Mouse (Mus musculus) mouse trophoblast stem cell (cell line): ENCODE results near the gene Kbtbd8.

Source experiments
- in situ Hi-C, 2 experiments: fragments of 300-500 bp; cut with MseI, MboI; formaldehyde crosslinking; loops; 2 replicates in 1 of 2; 3 replicates in 1 of 2; pipeline ENCODE4 v1.15.1; 2025

Gene Kbtbd8

DNA sequence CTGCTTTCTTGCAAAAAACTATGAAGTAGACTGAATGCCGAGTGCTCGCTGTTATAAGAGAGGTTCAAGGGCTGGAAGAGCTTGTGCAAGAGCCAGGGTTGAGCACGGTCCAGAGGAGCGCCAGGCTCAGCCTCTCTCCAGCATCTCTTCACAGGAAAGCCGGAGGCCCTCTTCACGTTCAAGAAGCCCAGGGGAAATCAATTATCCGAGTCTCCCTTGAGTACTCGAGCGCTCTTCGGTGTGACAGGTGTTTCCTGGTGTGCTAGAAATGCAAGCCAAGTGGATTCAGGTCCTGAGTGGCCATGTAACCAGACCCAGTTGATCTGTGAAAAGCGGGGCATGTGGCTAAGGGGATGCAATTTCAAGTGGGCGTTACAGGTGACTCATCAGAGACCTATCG is at the start of gene Kbtbd8:
Gene Kbtbd8 (plus strand): TSS at position 295 of the 400 bp plus-strand sequence.
- in situ Hi-C loops, result no loop called here

DNA sequence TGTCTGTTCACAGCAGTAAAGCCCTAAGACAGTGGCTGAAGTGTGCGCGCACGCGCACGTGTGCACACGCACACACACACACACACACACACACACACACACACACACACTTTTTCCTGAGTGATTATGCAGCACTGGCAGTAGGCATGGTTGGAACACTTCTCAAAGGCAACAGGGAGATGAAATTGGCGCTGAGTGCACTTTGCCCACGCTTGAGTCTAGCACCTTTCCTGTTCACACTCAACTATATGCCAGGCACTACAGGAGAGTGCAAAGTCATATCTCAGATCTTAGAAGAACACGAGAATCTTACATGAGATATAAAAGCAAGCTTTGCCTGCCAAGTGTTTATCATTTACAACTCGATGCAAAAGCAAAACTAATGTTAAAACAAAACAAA is 47.3 kb upstream of the Kbtbd8 start:
- in situ Hi-C loops, result loop anchor here in 1 of 2 experiments (25.0 kb wide), 1 partner anchor 1943 kb away; no protein-coding TSS in a partner anchor

DNA sequence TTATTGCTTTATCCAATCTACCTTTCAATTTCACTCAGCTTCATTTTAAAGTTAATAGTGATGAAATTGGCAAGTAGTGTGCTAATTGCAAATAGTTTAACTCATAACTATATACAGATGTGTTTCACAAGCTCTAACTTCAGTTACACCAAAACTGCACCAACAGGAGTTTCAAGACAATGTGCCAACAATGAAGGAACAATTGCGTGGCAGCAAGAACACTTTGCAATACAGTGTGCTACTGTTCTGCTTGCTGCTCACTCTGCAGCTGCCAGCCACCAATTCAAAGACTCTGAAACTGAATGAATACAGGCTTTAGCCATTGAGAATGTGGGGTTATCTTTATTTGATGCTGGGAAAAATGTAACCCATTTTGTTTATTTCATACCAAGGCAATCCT is 31.8 kb upstream of the Kbtbd8 start:
- in situ Hi-C loops, result no loop called here

DNA sequence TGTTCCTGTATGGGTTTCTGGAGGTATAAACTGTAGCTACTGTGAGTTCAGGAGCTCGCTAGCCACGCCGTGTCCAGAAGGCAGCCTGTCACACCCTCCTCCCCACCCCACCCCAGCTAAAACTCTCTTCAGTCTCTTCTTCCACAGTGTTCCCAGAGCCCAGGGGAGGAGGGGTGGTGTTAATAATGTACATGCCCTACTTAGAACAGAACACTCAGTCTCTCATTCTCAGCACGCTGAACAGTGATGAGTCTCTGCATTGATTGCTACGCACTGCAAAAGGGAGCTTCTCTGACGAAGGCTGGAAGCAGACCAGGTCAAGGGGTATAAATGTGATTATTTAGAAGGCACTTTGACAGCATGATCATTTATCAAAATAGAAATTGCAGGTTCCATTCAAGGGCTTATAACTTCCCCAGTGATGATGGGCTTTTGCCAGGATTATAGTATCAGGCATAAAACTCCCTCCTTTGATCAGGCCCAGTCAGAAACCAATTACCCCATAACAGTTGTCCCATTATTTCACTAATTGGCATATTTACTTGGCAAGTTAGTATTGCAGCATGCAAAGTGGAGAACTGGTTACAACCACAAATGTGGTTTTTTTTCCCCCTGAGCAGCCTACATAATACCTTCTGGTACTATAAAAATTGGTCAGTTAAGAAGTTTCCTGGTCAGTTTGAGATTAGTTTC is 29.7 kb upstream of the Kbtbd8 start:
- in situ Hi-C loops, result no loop called here

DNA sequence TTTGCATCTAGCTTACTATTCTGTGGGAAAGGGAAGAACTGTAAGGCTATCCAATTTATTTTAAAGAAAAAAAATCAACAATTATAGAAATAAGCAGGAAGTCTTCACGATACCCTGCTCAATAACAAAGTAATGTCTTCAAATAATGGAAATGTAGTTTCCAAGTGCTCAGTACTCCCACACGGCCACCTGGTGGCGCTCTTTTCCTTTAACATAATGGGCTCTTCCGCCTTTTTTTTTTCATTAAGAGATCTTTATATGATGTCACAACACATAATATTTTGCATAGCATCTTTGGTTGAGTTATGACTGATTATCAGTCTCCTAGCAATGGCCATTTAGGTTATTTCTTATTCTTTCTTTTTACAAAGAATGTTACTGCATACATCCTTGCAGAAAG is 29.0 kb upstream of the Kbtbd8 start:
- in situ Hi-C loops, result no loop called here

DNA sequence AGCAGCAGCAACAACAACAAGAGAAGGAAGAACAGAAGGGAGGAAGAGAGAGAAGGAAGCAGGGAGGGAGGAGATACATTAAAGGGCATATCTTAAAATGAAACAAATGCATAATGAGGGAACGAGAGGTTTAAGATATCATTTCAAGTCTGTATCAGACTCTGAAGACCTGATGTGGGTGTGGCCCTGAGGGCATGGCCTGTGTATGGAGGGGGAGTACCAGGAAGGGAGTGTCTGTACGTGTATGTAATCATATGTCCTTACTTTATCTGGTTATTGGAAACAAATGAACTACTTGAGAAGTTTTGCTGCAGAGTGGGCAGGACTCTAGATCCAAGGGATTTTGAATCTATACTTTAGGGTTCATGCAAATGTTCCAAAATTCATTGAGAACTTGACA is 22.3 kb upstream of the Kbtbd8 start:
- in situ Hi-C loops, result no loop called here

DNA sequence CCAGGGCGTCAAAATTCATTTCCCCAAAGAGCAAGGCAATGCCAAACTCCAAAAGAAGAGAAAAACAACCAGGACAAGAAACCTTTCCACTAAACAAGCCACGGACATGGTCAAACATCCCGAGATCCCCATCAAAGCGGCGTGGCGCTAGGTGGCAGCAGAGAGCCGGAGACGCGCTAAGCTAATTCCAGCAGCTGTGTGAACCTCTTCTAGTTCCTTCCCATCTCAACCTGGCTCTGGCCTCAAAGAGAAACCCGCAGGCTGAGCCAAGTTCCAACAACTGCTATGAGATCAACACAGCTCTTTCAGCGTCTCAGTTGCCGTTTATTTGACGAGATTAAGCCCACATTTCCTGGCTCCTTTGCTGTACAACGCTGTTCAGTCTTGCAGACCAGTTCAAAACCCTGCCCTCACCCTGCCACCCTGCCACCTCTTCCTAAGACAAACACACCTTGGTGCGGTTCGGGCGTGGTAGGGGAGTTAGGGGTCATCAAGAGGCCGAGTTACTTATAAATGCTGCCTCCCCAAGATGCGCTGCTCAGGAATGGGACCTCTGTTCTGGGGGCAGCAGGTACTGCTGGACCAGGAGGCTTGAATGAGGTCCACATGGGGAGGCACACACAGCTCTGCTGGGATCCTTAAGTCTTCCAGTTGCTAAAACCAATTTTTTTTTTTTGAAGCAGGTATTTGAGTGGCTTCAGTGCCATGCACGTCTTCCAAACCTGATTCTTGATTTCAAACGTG is 18.5 kb upstream of the Kbtbd8 start:
- in situ Hi-C loops, result no loop called here

DNA sequence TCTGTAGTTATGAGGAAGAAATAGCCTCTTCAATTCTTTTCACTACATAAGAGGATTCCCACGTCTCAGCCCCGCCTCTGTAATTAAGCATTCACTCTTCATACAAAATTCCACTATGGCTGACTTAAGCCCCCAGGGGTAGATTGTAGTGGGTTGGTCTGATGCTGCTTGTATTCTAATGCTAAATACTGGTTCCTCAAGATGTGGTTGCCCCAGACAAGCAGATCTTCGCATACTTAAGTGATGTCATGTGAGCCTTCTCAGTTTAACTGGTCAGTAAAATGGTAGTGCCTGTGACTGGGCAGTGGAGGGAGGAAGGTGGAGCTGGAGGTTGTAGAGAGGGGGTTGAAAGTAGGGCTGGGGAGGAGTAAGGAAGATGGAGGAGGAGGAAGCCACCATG is 13.3 kb upstream of the Kbtbd8 start:
- in situ Hi-C loops, result no loop called here

DNA sequence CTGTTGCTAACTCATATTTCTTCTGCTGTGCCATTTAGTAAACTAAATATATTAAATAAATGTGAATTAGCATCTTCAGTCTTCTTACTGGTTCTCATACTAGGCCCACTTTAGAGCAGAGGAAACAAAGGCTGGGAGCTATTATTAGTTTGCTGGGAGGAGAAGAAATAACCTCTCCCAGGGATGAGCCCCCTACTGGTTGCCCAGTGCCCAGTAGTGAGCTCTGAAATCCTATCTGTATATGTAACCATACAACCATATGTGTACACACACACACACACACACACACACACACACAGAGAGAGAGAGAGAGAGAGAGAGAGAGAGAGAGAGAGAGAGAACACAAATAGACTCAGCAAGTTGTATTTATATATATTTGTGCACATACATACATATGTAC is 8.6 kb upstream of the Kbtbd8 start:
- in situ Hi-C loops, result no loop called here

DNA sequence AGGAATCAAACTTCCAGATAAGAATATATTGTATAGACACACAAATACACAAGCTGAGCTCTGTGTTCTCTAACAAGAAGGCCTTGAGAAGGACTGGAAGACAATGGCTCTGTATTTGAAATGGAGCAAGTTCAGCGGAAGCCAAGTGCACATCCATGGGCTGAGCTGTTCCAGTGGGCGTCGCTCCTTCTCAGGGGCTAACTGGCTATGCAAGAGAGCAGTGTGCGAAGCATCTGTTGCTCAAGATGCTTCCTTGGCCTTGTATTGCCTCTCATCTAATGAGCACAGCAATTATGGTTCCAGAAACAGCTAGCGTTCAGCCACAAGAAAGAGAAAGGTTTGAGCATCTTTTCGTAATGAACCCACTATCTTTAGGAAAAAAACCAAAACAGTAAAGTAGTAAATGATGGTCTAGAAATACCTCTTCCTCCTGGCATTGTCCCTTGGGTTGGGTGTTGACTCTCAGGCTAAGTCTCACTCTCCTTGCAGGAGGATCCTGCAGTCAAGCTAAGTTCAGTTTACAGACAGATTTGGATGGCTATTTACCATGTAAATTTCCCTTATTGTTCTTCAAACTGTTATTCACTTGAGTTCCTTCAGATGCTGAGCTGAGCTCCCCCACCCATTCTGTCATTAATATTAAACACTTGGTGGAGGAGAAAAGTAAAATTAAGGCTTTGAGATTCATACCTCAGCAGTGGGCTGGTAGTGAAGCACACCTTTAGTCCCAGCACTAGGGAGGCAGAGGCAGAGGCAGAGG is 7.2 kb upstream of the Kbtbd8 start:
- in situ Hi-C loops, result no loop called here

DNA sequence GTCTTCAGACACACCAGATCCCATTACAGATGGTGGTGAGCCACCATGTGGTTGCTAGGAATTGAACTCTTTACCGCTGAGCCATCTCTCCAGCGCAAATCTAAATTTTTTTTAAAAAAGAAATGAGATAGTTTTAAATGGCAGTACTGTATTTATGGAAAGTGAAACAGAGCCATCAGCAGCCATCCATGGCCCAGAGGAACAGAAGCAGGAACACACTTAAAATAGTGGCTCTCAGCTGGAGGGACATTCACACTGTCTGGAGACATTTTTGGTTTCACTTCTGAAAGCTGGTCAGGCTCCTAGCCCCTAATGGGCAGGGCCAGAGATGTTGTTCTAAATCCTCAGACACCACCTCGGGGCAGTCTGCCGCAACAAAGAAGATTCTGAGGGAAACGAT is 5.0 kb upstream of the Kbtbd8 start:
- in situ Hi-C loops, result no loop called here

DNA sequence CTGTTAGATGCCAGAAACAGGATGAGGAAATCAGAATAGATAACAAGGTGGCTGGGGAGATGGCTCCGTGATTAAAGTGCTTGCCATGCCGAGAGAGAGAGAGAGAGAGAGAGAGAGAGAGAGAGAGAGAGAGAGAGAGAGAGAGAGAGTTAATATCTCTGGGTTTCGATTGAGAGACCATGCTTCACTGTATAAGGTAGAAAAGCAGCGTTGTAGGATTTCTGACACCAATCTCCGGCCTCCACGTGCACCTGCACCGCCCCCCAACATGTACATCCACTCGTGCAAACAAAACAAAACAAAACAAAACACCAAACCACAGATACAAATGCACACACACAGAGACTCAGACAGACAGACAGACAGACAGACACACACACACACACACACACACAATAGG is 527 bp upstream of the Kbtbd8 start:
- in situ Hi-C loops, result no loop called here

DNA sequence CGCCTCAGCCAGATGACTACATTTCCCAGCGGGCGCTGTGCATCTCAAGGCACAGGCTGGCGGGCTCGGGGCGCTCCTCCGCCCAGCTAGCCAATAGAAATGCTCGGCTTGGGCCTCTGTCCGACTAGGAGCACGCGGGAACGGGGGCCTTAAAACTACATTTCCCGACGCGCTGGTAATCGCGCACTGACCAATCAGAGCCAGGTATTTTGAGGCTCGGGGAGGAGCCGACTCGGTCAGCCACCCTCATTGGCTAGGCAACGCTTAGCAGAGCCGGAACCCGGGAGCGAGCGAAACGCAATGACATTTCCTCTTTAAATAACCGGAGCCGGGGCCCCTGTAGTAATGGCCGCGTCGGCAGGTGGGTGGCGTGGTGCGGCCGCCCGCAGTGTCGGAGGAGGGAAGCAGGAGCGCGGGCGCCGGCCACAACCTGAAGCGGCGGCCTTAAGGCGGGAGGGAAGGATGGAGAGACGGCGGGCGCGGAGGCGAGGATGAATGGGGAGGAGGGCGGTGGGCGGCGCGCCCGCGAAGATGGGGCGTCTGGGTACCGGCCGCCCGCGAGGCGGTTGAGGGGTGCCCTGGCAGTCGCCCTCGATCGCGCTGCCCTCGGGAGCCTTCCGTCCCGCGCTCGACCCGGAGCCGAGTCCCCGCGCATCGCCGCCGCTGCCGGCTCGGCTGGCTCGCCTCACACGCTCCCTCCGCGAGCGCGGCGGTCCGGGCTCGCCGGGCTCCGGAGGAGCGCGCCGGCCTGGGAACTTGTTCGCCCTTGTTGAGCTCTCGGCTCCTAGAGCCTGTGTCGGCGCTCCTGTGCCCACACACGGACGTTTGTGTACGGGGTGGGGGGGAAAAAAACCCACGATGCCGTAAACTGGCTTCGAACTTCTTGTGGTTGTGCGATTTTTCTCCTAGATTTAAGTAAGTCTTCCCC is 838 bp downstream of the Kbtbd8 start:
- in situ Hi-C loops, result no loop called here

DNA sequence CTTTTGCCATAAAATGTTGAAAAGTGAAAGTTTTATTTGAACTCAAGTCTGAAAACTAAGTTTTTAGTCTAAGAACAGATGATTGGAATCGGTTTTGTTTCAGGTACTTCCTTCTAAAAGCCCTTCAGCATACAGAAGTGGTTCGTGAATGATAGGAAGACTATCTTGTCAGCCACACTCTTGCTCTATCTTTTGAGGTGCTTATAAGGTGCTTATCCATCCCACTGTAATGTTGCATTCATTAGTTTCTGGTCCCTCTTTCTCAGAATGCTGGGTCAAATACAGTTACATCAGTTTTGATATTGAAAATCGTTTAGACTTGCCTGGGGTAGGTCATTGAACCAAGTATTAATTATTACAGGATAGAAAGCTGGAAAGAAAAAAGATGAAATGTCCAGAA is 2.3 kb downstream of the Kbtbd8 start:
- in situ Hi-C loops, result no loop called here

DNA sequence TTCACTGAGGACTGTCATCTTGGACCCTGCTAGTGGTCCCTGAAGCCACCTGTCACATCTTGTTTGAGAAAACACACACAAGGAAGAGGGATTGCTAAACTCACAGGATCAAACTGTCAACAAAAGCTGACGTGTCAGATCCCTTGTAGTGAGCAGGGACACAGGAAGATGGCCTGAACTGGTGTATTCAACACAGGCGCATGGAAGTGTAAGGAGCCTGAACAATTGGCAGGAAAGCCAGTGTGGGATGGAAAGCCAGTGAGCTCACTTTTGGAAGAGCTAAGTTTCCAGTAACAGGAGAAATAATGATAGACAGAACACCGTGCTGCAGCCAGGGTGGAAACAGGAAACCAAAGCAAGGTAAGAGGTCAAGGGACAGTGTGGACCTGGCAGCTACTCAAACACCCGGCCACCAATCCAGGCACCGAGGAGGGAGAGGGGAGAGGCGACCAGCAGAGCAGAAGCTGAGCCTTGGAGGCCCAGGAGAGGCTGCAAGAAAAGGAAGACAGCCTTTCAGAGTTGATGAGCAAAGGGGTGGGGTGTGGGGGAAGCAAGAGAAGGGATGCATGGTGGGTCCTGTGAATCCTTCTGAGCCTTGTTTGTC is 33.0 kb downstream of the Kbtbd8 start:
- in situ Hi-C loops, result no loop called here

DNA sequence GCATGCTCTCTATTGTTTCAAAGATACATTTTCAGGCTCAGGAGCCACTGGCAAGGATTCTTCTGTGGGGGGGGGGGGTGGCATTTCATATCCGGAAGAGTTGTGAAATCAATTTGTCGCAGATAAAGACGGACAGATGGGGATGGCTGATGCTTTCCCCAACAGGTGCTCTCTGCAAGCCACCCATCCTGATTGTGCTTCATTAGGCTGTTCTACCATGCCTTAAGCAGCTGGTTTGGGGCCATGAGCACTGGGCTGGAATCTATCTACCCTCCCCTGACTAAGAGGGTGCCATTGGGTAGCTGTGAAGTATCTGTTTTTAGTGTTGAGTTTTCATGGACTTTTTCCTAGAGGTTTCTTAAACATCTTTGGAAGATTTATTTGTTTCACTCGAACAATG is 33.8 kb downstream of the Kbtbd8 start:
- in situ Hi-C loops, result no loop called here

DNA sequence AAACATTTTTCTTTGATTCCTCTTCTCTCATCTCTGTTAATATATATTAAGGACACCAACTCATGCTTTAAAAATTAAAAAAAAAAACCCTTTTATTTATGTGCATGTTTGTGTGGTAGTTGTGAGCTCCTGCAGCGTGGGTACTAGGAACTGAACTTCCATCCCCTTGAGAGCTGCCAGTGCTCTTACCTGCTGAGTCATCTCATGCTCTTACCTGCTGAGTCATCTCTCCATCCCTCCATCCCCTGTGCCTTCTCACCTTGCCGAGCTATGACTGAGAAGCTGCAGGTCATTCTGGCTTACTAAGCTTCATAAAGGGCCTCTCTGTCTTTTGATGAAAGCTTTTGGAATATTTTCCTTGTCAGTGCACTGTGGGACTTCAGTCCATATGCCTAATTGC is 34.5 kb downstream of the Kbtbd8 start:
- in situ Hi-C loops, result no loop called here

DNA sequence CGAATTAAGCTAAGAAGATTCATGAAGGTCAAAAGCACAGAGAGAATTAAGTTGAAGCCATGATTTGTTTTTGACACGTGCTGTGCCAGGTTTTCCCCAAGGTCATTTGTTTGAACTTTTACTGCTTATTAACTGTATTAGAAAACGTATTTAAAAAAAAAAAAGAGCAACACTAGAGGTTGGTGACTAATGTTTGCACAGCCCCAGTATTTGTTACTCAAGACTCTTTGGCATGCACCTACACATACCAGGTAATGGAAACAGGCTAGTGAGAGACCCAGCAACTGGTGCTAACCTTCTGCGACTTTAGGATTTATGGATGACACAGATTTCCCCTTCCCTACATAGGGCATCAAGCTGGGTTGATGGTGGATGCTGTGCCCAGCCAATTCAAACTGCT is 46.9 kb downstream of the Kbtbd8 start:
- in situ Hi-C loops, result no loop called here

DNA sequence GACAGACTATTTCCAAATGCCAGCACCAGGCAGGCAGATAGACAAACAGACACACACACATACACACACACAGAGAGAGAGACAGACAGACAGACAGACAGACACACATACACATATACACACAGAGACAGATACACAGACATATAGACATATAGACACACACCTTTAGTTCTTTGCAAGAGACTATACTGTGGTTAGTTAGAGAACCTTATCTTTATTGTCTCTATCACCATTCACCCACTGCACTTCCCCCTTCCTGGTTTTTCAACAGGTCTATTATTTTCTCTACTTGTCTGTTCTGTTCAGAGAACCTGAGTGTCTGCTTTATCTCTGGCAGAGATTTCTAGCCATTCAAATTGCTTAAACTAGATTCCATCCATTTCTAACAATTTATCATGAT is 48.6 kb downstream of the Kbtbd8 start:
- in situ Hi-C loops, result no loop called here

DNA sequence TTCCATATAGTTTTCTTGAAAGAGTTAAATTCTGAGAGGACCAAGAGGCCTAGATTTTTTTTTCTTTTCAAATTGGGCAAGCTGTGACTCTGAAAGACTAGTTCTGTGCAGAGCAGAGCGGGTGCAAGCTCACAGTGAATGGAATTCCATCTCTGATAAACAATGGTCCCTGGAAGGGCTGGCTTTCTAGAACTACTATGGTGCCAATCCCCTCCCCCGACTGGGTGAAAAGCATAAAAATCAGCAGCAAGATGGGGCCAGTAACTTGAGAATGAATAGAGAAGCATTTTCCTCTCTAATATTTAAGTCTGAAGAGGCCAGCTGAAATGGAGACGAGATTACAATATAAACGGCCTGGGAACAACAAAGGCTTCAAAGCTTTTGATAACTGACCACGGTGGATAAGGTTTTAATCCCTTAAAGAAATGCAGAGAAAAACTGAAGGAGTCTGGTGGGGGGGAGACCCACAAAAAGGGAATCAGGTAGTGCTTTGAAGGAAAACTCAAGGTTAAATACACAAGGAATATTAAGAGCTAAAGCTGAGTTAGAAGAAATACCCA is 50.7 kb downstream of the Kbtbd8 start:
- in situ Hi-C loops, result no loop called here

DNA sequence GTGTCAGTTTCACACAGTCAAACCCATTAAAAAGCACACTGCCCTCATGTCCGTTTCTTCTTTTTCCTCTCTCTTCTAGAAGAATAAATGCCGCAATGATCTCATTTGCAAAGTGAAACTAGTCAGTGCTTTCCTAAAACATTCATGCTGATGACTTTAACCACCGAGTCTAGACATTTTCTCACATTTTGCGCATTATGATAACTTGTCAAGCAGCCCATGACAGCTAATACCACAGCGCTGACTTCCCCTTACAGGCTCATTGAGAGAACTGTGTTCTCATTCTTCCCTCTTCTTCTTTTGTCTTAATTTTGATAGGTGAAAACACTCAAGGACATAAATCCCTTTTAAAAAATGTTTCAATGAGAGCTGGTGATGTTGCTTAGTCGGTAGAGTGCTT is 52.4 kb downstream of the Kbtbd8 start:
- in situ Hi-C loops, result no loop called here
